Mouse (Mus musculus): ENCODE measurements at regions not wholly inside any gene's neighbourhood (a gene's known extent, or its start where the extent isn't known, plus 50 kb on each side); places are given as distances from the start of the nearest gene placed in this dataset.
"Not testable (repeated sequence)": the region's sequence is repeated elsewhere in the genome, so short reads cannot be mapped to it uniquely, and the experiment has no call there.

DNA sequence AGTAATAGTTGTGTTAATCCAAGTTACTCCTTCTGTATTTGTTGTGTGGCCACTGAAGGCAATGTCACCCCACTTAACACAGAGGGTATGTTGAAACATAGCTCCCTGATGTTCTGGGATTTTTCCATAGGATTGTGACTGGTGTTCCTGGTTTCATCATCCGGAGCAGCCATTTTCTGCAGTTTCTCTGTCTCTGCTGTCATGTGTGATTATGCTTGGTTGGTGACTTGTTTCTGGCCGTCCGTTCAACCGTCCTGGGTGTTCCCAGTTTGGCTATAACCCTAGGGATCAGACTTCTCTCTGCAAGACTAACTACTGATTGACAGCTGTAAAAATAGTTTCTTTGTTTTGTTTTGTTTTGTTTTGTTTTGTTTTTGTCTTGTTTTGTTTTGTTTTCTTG lies 98.1 kb upstream of the Rpl34 start:
- no peak for DNase-seq (ENCODE audit: low spot score)

DNA sequence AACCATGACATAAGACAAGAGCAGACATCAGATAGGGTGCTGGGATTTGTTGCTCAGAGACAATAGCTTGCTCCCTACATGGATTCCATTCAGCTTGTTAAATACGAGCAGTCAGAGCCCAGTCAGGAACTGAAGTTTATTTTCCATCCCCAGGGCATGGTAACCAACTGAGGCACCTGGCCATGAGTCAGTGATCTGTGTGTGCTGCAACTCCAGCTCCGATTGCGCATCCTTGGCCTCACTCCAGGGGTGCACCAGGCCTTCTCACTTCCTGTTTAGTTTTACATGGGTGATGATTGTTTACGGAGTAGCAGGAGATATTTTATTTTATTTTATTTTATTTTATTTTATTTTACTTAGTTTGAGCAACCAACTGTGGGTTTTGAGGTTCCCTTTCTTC lies 97.7 kb upstream of the Rpl34 start:
- DNase-seq (ENCODE audit: low spot score): no peak

DNA sequence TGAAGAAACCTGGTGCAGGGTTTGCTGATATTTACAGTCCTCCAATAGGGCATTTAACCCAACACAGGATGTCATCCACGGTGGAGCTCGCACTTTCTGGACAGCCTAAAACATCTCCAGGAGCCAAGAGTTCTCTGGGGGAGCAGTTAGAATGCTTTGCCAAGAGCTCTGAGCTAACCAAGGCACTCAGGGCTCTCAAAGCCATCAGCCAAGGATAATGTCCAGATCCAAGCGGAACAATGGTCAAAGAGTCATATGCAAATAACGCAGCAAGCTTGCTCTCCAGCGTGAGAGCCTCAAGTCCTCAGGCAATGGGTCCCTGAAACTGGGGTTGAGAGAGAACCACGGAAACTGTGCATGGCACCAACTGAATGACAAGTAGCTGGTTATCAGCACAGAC lies 96.8 kb upstream of the Rpl34 start:
- DNase-seq (ENCODE audit: low spot score): no peak

GRCm38 (mm10) chr3:130819837-130820098 lies 89.6 kb upstream of the Rpl34 start:
- DNase-seq (ENCODE audit: low spot score): no peak

- no peak for DNase-seq (ENCODE audit: low spot score)
These were observed 89.0 kb upstream of the Rpl34 start for GRCm38 (mm10) chr3:130819031-130819836.

DNA sequence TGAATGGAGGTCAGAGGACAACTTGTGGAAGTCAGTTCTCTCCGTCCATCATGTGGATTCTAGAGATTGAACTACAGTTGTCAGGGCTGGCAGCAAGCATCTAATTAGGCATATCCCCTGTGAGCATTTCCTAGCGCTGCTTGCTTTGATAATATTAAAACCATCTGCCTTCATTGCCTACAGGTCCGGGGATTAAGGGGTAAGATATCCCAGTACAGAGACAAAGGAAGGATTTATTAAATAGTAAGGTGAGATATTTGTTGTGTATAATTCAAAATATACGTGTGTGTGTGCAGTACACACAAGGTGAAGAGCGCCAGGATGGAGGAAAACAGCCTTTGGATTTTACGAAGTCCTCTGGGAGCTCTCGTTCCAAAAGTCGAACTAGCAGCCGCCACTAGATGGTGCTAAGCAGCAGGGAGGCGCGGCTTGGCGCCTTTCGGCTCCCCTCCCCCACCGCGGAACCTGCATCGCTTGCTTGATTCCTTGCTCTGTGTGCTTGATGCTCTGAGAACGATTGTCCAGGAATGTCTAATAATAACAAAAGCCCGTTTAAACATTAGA lies 88.4 kb upstream of the Rpl34 start:
- peak; percentile 77 for DNase-seq (ENCODE audit: low spot score)

DNA sequence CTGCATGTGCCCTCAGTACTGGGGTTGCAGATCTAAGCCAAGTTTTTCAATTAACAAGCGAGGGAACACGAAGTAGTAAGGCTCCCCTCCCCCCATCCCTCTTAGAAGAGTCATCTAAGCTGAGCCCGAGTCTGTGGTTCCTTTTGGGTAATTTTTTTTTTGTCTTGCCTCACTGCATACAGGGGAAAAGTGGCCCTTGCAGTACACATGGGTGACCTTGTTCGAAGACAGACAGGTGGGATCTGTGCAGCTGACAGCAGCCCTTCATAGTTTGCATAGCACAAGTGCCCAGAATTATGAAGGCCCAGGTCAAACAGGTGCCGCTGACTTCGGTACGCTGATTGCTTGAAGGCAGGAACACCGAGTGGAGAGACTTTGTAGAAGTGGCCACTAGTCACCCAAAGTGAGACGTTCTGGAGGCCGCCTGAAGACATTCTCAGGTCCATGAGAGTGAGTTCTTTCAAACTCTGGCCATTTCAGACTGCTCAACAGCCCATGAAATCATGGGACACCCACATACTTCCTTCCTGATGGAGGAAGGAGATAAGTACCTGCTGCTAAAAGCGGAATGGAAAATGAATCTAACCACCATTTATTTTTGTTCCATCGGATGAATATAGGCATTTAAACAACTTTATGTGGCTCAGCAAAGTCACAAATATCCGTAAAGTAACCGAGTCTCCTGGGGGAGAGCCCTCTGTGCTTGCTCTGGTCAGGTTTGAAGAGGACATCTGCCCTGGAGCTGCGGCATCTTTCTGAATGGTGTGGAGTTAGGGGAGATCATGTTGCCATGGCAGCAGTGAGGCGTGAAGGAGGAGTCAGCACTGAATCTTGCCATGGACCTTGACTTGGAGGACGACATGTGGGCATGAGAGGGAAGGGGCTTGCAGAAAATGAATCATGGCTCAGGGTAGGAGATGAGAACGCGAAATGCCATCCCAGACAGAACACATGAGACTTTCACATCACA lies 79.8 kb upstream of the Rpl34 start:
- no peak for DNase-seq (ENCODE audit: low spot score)

DNA sequence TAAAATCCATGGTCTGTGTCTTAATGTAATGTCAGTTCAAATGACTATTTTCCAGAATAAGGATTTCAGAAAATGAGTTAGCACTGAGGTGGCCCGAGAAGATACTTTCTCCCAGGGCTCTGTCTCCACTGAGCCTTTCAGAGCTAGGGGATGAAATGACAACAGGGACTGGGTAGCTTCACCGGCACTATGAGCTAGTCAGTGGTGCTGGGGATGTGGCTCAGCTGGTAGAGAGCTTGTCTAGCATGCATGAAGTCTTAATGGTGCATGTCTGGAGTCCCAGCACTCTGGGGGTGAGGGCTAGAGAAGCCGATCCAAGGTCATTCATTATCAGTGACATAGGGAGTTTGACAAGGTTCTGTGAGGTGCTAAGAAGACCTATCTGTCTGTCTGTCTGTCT lies 75.1 kb upstream of the Rpl34 start:
- no peak for DNase-seq (ENCODE audit: low spot score)

- DNase-seq (ENCODE audit: low spot score): no peak
These were observed 74.1 kb upstream of the Rpl34 start for GRCm38 (mm10) chr3:130804327-130804662.

- no peak for DNase-seq (ENCODE audit: low spot score)
These were observed 73.6 kb upstream of the Rpl34 start for GRCm38 (mm10) chr3:130803591-130804326.

- DNase-seq (ENCODE audit: low spot score): no peak
These were observed 69.8 kb upstream of the Rpl34 start for GRCm38 (mm10) chr3:130800016-130800415.

GRCm38 (mm10) chr3:130797956-130798355 lies 67.8 kb upstream of the Rpl34 start:
- DNase-seq (ENCODE audit: low spot score): not testable (repeated sequence)

- no peak for DNase-seq (ENCODE audit: low spot score)
These were observed 66.3 kb upstream of the Rpl34 start for GRCm38 (mm10) chr3:130796531-130796930.

GRCm38 (mm10) chr3:130795396-130795795 lies 65.2 kb upstream of the Rpl34 start:
- no peak for DNase-seq (ENCODE audit: low spot score)

DNA sequence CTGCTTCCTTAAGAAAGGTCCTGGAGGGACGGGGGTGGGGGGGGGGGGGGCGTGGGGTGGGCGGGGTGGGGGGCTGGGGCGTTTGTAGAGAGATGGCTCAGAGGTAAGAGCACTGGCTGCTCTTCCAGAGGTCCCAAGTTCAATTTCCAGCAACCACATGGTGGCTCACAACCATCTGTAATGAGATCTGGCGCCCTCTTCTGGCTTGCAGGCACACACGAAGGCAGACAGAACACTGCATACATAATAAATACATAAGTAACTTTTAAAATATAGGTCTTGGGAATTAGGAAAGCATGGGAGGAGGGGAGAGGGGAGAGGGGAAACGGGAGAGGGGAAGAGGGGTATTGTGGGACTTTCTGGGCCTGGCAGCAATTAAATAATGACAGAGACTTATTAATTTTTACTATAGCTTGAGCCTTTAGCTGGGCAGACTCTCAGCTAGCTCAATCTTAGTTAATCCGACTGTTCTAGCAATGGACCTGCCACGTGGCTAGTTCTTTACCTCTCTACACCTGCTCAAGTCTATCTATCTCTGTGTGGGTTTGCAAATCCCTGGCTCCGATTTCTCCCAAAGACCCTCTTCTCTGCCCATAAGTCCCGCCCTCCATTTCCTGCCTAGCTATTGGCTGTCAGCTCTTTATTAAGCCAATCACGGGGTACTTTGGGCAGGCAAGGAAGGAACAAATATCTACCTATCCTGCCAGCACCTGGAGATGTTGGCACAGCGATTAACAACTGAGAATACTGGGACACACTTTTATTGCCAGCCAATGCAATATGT lies 64.1 kb upstream of the Rpl34 start:
- no peak for DNase-seq (ENCODE audit: low spot score)

- DNase-seq (ENCODE audit: low spot score): no peak
These were observed 50.6 kb upstream of the Rpl34 start for GRCm38 (mm10) chr3:130780706-130781240.

Data from ovary, postnatal 10 days (tissue).